Mouse (Mus musculus): ENCODE data around the gene Slc35e3.
"Not testable (repeated sequence)": the region's sequence is repeated elsewhere in the genome, so short reads cannot be mapped to it uniquely, and the experiment has no call there.

The Slc35e3 gene

GRCm38 (mm10) chr10:117733626-117734025, 12.5 kb downstream of the Slc35e3 start:
- DNase-seq (ENCODE audit: low read depth, low spot score), result not testable (repeated sequence)

GRCm38 (mm10) chr10:117732962-117733592, 13.1 kb downstream of the Slc35e3 start:
- DNase-seq (ENCODE audit: low read depth, low spot score), result no peak

- DNase-seq (ENCODE audit: low read depth, low spot score), result no peak
Measured at GRCm38 (mm10) chr10:117732184-117732583, 14.0 kb downstream of the Slc35e3 start.

- peak; percentile 78 for DNase-seq (ENCODE audit: low read depth, low spot score)
Measured at GRCm38 (mm10) chr10:117731244-117732101, 14.7 kb downstream of the Slc35e3 start.

GRCm38 (mm10) chr10:117730637-117731203, 15.4 kb downstream of the Slc35e3 start:
- no peak for DNase-seq (ENCODE audit: low read depth, low spot score)

GRCm38 (mm10) chr10:117730140-117730539, 16.0 kb downstream of the Slc35e3 start:
- no peak for DNase-seq (ENCODE audit: low read depth, low spot score)

GRCm38 (mm10) chr10:117729139-117729814, 16.9 kb downstream of the Slc35e3 start:
- peak; percentile 46 for DNase-seq (ENCODE audit: low read depth, low spot score)

GRCm38 (mm10) chr10:117728574-117728973, 17.6 kb downstream of the Slc35e3 start:
- no peak for DNase-seq (ENCODE audit: low read depth, low spot score)

GRCm38 (mm10) chr10:117727518-117728110, 18.6 kb downstream of the Slc35e3 start:
- DNase-seq (ENCODE audit: low read depth, low spot score), result no peak

- DNase-seq (ENCODE audit: low read depth, low spot score), result no peak
Measured at GRCm38 (mm10) chr10:117726888-117727385, 19.2 kb downstream of the Slc35e3 start.

- DNase-seq (ENCODE audit: low read depth, low spot score), result no peak
Measured at GRCm38 (mm10) chr10:117726350-117726749, 19.8 kb downstream of the Slc35e3 start.

GRCm38 (mm10) chr10:117725671-117726070, 20.5 kb downstream of the Slc35e3 start:
- no peak for DNase-seq (ENCODE audit: low read depth, low spot score)

GRCm38 (mm10) chr10:117724804-117725361, 21.3 kb downstream of the Slc35e3 start:
- DNase-seq (ENCODE audit: low read depth, low spot score), result no peak

GRCm38 (mm10) chr10:117724136-117724718, 21.9 kb downstream of the Slc35e3 start:
- DNase-seq (ENCODE audit: low read depth, low spot score), result no peak

GRCm38 (mm10) chr10:117718161-117719119, 27.7 kb downstream of the Slc35e3 start:
- DNase-seq (ENCODE audit: low read depth, low spot score), result no peak

- DNase-seq (ENCODE audit: low read depth, low spot score), result peak; percentile 55
Measured at GRCm38 (mm10) chr10:117717583-117717982, 28.6 kb downstream of the Slc35e3 start.

- DNase-seq (ENCODE audit: low read depth, low spot score), result no peak
Measured at GRCm38 (mm10) chr10:117716686-117717085, 29.5 kb downstream of the Slc35e3 start.

GRCm38 (mm10) chr10:117715654-117716053, 30.5 kb downstream of the Slc35e3 start:
- not testable (repeated sequence) for DNase-seq (ENCODE audit: low read depth, low spot score)

GRCm38 (mm10) chr10:117714928-117715500, 31.2 kb downstream of the Slc35e3 start:
- no peak for DNase-seq (ENCODE audit: low read depth, low spot score)

Data from ZHBTc4 (cell line).